Mouse (Mus musculus): ENCODE data around the gene Ms4a4b. TPM values are rescaled to one million over a fixed set of nuclear protein-coding genes. Genes with fewer than 3 reads are reported as not detected.

Ms4a4b gene
- 1,000 to 10,000 TPM; 3,085 to 3,790 TPM for polyA plus RNA-seq (2017; shearing (Covaris generic))

DNA sequence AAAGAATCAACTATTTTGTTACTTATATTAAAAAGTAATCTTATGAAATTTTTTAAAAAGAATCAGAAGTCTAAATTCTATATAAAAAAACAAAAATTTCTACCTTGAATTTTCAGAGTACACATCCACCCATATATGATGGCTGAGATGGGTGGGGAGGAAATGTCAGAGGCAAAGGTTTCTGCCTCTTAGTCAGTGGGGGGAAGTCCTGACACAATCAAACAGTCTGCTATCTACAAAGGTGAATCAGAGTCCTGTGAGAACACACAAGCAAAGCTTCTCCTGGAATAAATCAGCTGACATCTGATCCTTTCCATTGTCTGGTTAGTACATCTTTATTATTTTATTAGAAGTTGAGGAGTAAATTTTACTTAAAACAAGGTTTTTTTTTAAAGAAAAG, at the start of gene Ms4a4b:
Ms4a4b (plus strand) TSS at position 216 of the 400 bp plus-strand sequence.

DNA sequence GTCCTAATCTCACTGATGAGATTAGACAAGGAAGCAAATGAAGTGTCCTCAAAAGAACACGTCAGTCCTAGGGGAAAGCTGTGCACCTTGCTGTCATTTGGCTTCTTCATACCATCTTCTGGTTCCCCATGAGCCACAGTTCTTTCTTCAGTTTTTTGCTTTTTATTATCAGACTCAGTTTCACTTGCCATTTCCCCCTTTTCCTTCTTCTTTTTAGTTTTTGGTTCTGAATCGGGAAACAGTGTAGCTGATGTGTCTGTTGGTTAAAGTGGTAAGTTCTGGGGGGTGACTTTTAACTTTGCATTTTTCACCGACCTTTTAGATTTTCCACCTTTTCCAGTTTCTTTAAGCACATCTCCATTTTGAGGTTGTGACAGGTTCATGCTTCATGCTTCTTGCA, 38.8 kb upstream of the Ms4a4b start, which contains the start of gene Ms4a4c:
Ms4a4c (plus strand) TSS at position 244 of the 400 bp plus-strand sequence.

DNA sequence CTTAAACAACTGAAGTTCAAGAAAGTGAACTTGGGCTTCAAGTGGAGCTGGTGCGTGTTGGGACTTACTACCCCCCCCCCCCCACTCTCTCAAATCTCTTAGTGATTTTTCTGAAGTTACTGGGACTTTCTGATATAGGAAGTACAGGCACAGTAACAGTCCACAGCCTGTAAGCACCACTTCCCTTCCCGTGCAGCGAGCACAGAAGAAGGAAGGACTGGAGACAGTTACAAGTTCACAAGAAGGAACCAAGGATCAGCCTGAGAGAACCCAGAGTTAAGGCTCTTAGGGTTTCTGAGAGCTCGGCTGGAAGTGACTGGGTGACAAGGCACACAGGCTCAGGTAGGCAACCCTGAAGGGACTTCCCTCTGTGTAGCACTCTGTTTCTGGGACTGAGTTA, 25.9 kb downstream of the Ms4a4b start, which contains the start of gene Ms4a6c:
Ms4a6c (plus strand) TSS at position 152 of the 400 bp plus-strand sequence.

DNA sequence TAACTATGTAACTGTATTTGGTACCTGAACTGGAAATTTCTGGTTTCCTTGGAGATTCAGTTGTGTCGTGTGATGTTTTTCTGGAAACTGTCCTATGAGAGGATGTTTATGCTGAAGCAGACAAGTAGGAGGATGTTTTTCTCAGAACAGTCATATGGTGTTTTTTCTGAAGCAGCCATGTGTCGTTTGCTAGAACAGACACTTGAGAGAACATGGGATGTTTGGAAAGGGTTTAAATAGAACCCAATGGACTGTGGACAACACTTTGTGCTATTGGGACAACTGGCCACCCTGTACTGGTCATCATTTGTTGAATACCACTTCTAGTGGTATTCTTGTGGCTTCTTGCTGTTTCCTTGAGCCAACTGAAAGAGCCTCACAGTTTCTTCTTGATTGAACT, 42.4 kb downstream of the Ms4a4b start, which contains the start of gene Gm8369:
Gm8369 (plus strand) TSS at position 193 of the 400 bp plus-strand sequence.

DNA sequence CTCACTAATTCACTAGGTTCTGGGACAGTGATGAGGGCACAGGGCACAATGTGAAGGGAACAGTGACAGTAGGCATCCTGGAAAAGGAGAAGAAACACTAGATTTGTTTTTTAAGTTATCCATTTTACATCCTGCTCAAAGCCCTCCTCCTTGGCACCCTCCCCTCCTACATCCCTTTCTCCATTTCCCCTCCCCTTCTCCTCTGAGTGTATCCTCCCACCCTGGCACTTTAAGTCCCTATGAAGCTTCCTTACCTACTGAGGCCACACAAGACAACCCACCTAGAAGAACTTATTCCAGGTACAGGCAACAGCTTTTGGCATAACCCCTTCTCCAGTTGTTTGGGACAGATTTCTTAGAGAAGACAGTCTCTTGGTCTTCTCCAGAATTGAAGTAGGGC, 72.9 kb downstream of the Ms4a4b start, which contains the start of gene Ms4a6b:
Ms4a6b (plus strand) TSS at position 267 of the 400 bp plus-strand sequence.

Other genes starting within 250 kb of the Ms4a4b start
- gene Ms4a13, start 246.8 kb upstream of the Ms4a4b start, polyA plus RNA-seq (2017; shearing (Covaris generic)), result not detected
- gene Ms4a12, start 211.1 kb upstream of the Ms4a4b start, polyA plus RNA-seq (2017; shearing (Covaris generic)), result not detected
- 1 to 10 TPM; 4.1 to 7.3 TPM for gene Ms4a1, start 177.3 kb upstream of the Ms4a4b start, polyA plus RNA-seq (2017; shearing (Covaris generic))
- not detected for gene Ms4a5, start 159.7 kb upstream of the Ms4a4b start, polyA plus RNA-seq (2017; shearing (Covaris generic))
- gene Ms4a14, start 129.1 kb upstream of the Ms4a4b start, polyA plus RNA-seq (2017; shearing (Covaris generic)), result under 1 TPM in 1 of 2 experiments, not detected in 1; 0.28 TPM
- 1 to 10 TPM in 1 of 2 experiments, under 1 TPM in 1; 0.95 to 4.4 TPM for gene Ms4a7, start 107.4 kb upstream of the Ms4a4b start, polyA plus RNA-seq (2017; shearing (Covaris generic))
- gene Ms4a4a, start 68.0 kb upstream of the Ms4a4b start, polyA plus RNA-seq (2017; shearing (Covaris generic)), result 1 to 10 TPM in 1 of 2 experiments, under 1 TPM in 1; 0.72 to 6.9 TPM
- gene Ms4a4c, start 38.8 kb upstream of the Ms4a4b start, polyA plus RNA-seq (2017; shearing (Covaris generic)), result 100 to 1,000 TPM in 1 of 2 experiments, 10 to 100 TPM in 1; 39.1 to 113 TPM
- 1 to 10 TPM; 9.0 to 9.1 TPM for gene Ms4a6c, start 25.8 kb downstream of the Ms4a4b start, polyA plus RNA-seq (2017; shearing (Covaris generic))
- 100 to 1,000 TPM; 283 to 529 TPM for gene Gm8369, start 42.4 kb downstream of the Ms4a4b start, polyA plus RNA-seq (2017; shearing (Covaris generic))
- 100 to 1,000 TPM; 907 to 938 TPM for gene Ms4a6b, start 73.0 kb downstream of the Ms4a4b start, polyA plus RNA-seq (2017; shearing (Covaris generic))
- gene Ms4a4d, start 93.2 kb downstream of the Ms4a4b start, polyA plus RNA-seq (2017; shearing (Covaris generic)), result 1 to 10 TPM; 1.5 to 2.8 TPM
- 10 to 100 TPM in 1 of 2 experiments, 1 to 10 TPM in 1; 9.3 to 10.1 TPM for gene Ms4a6d, start 161.3 kb downstream of the Ms4a4b start, polyA plus RNA-seq (2017; shearing (Covaris generic))
- gene Ms4a2, start 180.2 kb downstream of the Ms4a4b start, polyA plus RNA-seq (2017; shearing (Covaris generic)), result under 1 TPM in 1 of 2 experiments, not detected in 1; 0.47 TPM
- gene Ms4a3, start 197.3 kb downstream of the Ms4a4b start, polyA plus RNA-seq (2017; shearing (Covaris generic)), result not detected
- not detected for gene Oosp2, start 217.0 kb downstream of the Ms4a4b start, polyA plus RNA-seq (2017; shearing (Covaris generic))
- under 1 TPM in 1 of 2 experiments, not detected in 1; 0.26 TPM for gene Oosp1, start 247.6 kb downstream of the Ms4a4b start, polyA plus RNA-seq (2017; shearing (Covaris generic))